Mouse (Mus musculus) G1E (cell line): ENCODE data around the gene Drc3. TPM values are rescaled to one million over a fixed set of nuclear protein-coding genes. Genes with fewer than 3 reads are reported as not detected.

Experiments
- ATAC-seq: 2 replicates; pipeline ENCODE4 v1.8.0; 2016; ENCODE audit warnings: mild to moderate bottlenecking; ENCODE audit not compliant: insufficient number of reproducible peaks, poor library complexity, low FRiP score, severe bottlenecking; ENCODE audit errors: extremely low read depth
- DNase-seq: peaks from one replicate; pipeline ENCODE4 v3.0.0; 2012; ENCODE audit warnings: low spot score
- H3K27me3 ChIP-seq: 2 replicates; pipeline ENCODE4 v1.6.1; 2012; ENCODE audit warnings: mild to moderate bottlenecking, low read length, inconsistent platforms; ENCODE audit not compliant: insufficient read depth
- H3K36me3 ChIP-seq: replicated peaks from 2 replicates; pipeline ENCODE3; 2012; ENCODE audit warnings: mild to moderate bottlenecking, inconsistent platforms
- H3K4me1 ChIP-seq: 2 replicates; pipeline ENCODE4 v1.6.1; 2012; ENCODE audit warnings: low read depth, low read length, inconsistent platforms, mixed read lengths; ENCODE audit not compliant: insufficient read depth
- H3K4me3 ChIP-seq: 2 replicates; pipeline ENCODE4 v1.5.1; 2012; ENCODE audit warnings: low read depth, mild to moderate bottlenecking, inconsistent platforms, low read length, moderate library complexity, mixed read lengths
- H3K9me3 ChIP-seq: replicated peaks from 2 replicates; pipeline ENCODE4 v1.6.1; 2012; ENCODE audit warnings: inconsistent platforms
- CTCF ChIP-seq: IDR thresholded peaks from 2 replicates; pipeline ENCODE4 v1.5.1; 2012; ENCODE audit warnings: low read depth, low read length, inconsistent platforms, mixed read lengths
- GATA1 ChIP-seq: IDR thresholded peaks from 2 replicates; pipeline ENCODE4 v1.6.1; 2012; ENCODE audit warnings: borderline replicate concordance, low read length, inconsistent platforms, mixed read lengths
- GATA2 ChIP-seq: IDR thresholded peaks from 2 replicates; pipeline ENCODE4 v1.6.1; 2012; ENCODE audit warnings: low read depth, low read length, inconsistent platforms, borderline replicate concordance
- POLR2AphosphoS5 ChIP-seq: IDR thresholded peaks from 2 replicates; pipeline ENCODE4 v1.6.1; 2012; ENCODE audit warnings: low read depth, low read length, inconsistent platforms; ENCODE audit not compliant: insufficient replicate concordance
- TAL1 ChIP-seq: conservative IDR thresholded peaks from 2 replicates; pipeline ENCODE4 v1.6.1; 2012; ENCODE audit warnings: low read depth, low read length, inconsistent platforms, mixed read lengths
- polyA plus RNA-seq: library from polyadenylated mRNA; stranded (reverse); fragments of >175 nt; gene quantifications from 2 replicates; pipeline ENCODE4 v1.2.3, GENCODE M21; 2012
- total RNA-seq, 2 experiments: library from RNA; stranded (forward) in 1 of 2; stranded (reverse) in 1 of 2; fragments of 200-1000 nt in 1 of 2; fragments of >200 nt in 1 of 2; fragmentation: Nextera tagmentation in 1 of 2; gene quantifications; 2 replicates each; pipeline ENCODE4 v1.2.3; 2014 to 2017

Drc3 gene
- total and polyA plus RNA-seq, 3 experiments = 0.07 to 1.4 (median 1.1) TPM

- Histone ChIP-seq H3K27me3 (no peaks in the 10 kb centered on the region), H3K36me3 (peaks cover 7% of the 10 kb centered on the region), H3K9me3 (no peaks in the 10 kb centered on the region), H3K4me3 (no peak overlapping the region), H3K4me1 (peaks cover 3% of the 10 kb centered on the region; the same call in 1 of the 2 replicates)
- DNase-seq (no peak), ATAC-seq (no peak)
- TF ChIP-seq GATA1 = no peak
- TF ChIP-seq POLR2AphosphoS5 = no peak
- no peak for TF ChIP-seq CTCF
- no peak for TF ChIP-seq TAL1
- no peak for TF ChIP-seq GATA2
Measured at GRCm38 (mm10) chr11:60319257-60320066, 33.7 kb upstream of the Drc3 start.

GRCm38 (mm10) chr11:60320426-60321037 is 32.6 kb upstream of the Drc3 start:
- Histone ChIP-seq H3K4me3 (no peak overlapping the region), H3K36me3 (peaks cover 7% of the 10 kb centered on the region), H3K4me1 (peaks cover 3% of the 10 kb centered on the region; the same call in 1 of the 2 replicates), H3K9me3 (no peaks in the 10 kb centered on the region), H3K27me3 (no peaks in the 10 kb centered on the region)
- DNase-seq (no peak), ATAC-seq (no peak)
- TF ChIP-seq POLR2AphosphoS5 = no peak
- no peak for TF ChIP-seq TAL1
- no peak for TF ChIP-seq GATA1
- TF ChIP-seq CTCF = no peak
- no peak for TF ChIP-seq GATA2

DNA sequence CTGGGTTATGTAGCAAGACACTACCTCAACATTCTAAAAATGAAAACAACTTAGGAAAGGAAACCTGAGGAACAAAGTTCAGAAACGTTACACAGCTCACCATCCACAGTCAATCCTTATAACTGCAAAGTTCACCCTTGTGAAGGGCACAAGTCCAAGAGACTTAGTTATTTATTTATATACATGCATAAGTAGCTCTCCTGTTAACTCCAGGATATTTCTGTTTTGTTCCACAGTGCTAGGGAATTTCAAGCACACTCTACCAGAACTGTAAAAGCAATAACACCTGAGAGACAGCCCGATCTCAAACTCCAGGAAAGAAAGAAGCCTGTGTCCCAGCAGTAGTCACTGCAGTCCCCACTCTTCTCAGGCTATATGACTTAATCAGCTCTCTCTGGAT is 31.7 kb upstream of the Drc3 start:
- TF ChIP-seq GATA2 = no peak
- TF ChIP-seq CTCF = no peak
- TF ChIP-seq TAL1 = no peak
- TF ChIP-seq POLR2AphosphoS5 = no peak
- Histone ChIP-seq H3K4me3 (no peak overlapping the region), H3K4me1 (peaks cover 3% of the 10 kb centered on the region; the same call in 1 of the 2 replicates), H3K36me3 (peaks cover 7% of the 10 kb centered on the region), H3K9me3 (no peaks in the 10 kb centered on the region), H3K27me3 (no peaks in the 10 kb centered on the region)
- no peak for ATAC-seq
- DNase-seq = no peak

DNA sequence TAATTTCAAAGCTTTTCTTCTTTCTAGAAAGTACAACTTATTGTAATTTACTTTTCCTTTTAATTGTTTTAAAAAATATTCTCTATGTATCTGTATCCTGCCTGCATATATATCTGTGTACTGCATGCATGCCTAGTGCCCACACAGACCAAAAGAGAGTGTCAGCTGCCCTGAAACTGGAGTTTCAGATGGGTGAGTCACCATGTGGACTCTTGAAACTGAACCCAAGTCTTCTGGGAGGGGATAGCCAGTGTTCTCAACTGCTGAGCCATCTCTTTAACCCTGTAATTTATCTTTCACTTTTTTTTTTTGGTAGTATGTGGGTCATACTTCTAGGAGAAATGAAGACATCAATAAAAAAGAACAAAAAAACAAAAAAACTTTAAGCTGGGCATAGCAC is 29.4 kb upstream of the Drc3 start:
- H3K4me3 ChIP-seq = no peak overlapping the region
- DNase-seq = no peak
- peaks cover 1% of the 10 kb centered on the region; the same call in 1 of the 2 replicates for H3K4me1 ChIP-seq
- ATAC-seq = no peak
- H3K36me3 ChIP-seq = peaks cover 5% of the 10 kb centered on the region
- TF ChIP-seq GATA1 = no peak
- no peaks in the 10 kb centered on the region for H3K27me3 ChIP-seq
- no peaks in the 10 kb centered on the region for H3K9me3 ChIP-seq

- DNase-seq = no peak
- no peak overlapping the region for H3K4me3 ChIP-seq
- TF ChIP-seq GATA1 (no peak), TAL1 (no peak), CTCF (no peak), POLR2AphosphoS5 (no peak), GATA2 (no peak)
Measured at GRCm38 (mm10) chr11:60330551-60330950, 22.6 kb upstream of the Drc3 start.

GRCm38 (mm10) chr11:60333461-60333860 is 19.7 kb upstream of the Drc3 start:
- DNase-seq (no peak), ATAC-seq (no peak)
- peaks cover 2% of the 10 kb centered on the region; the same call in 1 of the 2 replicates for H3K4me1 ChIP-seq
- no peaks in the 10 kb centered on the region for H3K9me3 ChIP-seq
- H3K27me3 ChIP-seq = no peaks in the 10 kb centered on the region
- TF ChIP-seq POLR2AphosphoS5 = no peak
- no peak for TF ChIP-seq GATA1
- TF ChIP-seq CTCF = no peak
- TF ChIP-seq GATA2 = no peak
- TF ChIP-seq TAL1 = no peak
- no peak overlapping the region for H3K4me3 ChIP-seq
- peaks cover 12% of the 10 kb centered on the region for H3K36me3 ChIP-seq

More at GRCm38 (mm10) chr11:60330551-60330950, 22.6 kb upstream of the Drc3 start:
- H3K4me1 ChIP-seq = no peaks in the 10 kb centered on the region
- no peaks in the 10 kb centered on the region for H3K27me3 ChIP-seq
- no peak for ATAC-seq
- peaks cover 3% of the 10 kb centered on the region for H3K36me3 ChIP-seq
- H3K9me3 ChIP-seq = no peaks in the 10 kb centered on the region
